Mouse (Mus musculus) stomach, adult 2 months (tissue): ENCODE data around the gene Ufd1. TPM values are rescaled to one million over a fixed set of nuclear protein-coding genes. Genes with fewer than 3 reads are reported as not detected.

Source experiments
- polyA plus RNA-seq: library from polyadenylated mRNA; depleted of rRNA; stranded (reverse); fragments of >200 nt; gene quantifications from 2 replicates; pipeline ENCODE4 v1.2.3, GENCODE M21; 2012; rRNA removed

The Ufd1 gene
- 6.8 and 11.2 TPM in 2 replicates for polyA plus RNA-seq

GRCm38 (mm10) chr16:18811468-18812384 lies at the start of gene Ufd1, which contains the start of gene Cdc45:
Ufd1 (plus strand) TSS chr16:18811779.
Cdc45 (minus strand) TSS chr16:18811987.

GRCm38 (mm10) chr16:18776556-18777100 lies 35.0 kb upstream of the Ufd1 start, which contains the start of gene Cldn5:
Cldn5 (plus strand) TSS chr16:18776847.

DNA sequence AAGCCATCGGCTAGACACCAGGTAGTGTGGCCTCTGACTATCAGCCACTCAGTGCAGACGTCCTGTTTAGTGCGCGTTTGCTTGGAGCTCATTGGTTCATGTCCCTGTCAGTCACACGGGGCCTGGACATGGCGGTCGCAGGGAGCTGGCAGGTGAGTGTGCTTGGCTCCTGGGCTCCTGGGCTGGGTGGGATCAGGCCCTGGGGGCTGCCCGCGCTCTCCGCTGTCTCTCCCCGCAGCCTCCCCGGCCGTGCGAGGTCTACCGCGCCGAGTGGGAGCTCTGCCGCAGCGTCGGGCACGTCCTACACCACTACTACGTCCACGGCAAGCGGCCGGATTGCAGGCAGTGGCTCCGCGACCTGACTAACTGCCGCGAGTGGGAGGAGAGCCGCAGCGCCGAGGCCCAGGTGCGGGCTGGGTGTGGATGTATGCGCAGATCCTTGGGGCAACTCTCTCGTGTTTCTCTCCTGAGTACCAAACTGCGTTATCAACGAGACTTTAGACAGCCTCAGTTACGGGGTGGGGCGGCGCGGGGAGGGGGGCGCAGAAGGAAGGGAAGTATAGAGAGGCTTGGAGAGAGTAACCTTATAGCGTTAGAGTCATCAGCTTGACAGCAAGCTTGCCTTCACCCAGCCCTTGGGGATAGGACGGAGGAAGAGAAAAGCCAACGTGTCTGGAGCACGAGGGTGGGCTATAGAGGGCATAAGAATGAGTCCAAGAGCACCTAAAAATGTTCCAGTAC lies 25.1 kb downstream of the Ufd1 start, which contains the start of the genes 2510002D24Rik and Gm28539:
2510002D24Rik (plus strand) TSS at position 111 of the 741 bp plus-strand sequence.
Gm28539 (plus strand) TSS at position 117 of the 741 bp plus-strand sequence.

GRCm38 (mm10) chr16:18876442-18877308 lies 65.1 kb downstream of the Ufd1 start, which contains the start of the genes Mrpl40 and Hira:
Mrpl40 (minus strand) TSS chr16:18876862.
Hira (plus strand) TSS chr16:18877037.

Other genes with a start within 250 kb of the Ufd1 start
- 7.9 and 11.3 TPM in 2 replicates for gene Tbx1, start 221.1 kb upstream of the Ufd1 start, polyA plus RNA-seq
- gene Gp1bb, start 189.4 kb upstream of the Ufd1 start, polyA plus RNA-seq, result 16.1 and 43.2 TPM in 2 replicates
- gene Gm49601, start 185.4 kb upstream of the Ufd1 start, polyA plus RNA-seq, result 9.0 and 10.3 TPM in 2 replicates
- 16.4 and 21.1 TPM in 2 replicates for gene Sept5, start 181.8 kb upstream of the Ufd1 start, polyA plus RNA-seq
- 9.7 and 16.2 TPM in 2 replicates for gene Cldn5, start 34.9 kb upstream of the Ufd1 start, polyA plus RNA-seq
- gene Cdc45, start 208 bp downstream of the Ufd1 start, polyA plus RNA-seq, result 2.9 and 3.3 TPM in 2 replicates
- 32.1 and 34.5 TPM in 2 replicates for gene 2510002D24Rik, start 24.8 kb downstream of the Ufd1 start, polyA plus RNA-seq
- 0.82 TPM in 1 of 2 replicates, not detected in the other for gene Gm28539, start 24.8 kb downstream of the Ufd1 start, polyA plus RNA-seq
- gene Mrpl40, start 65.1 kb downstream of the Ufd1 start, polyA plus RNA-seq, result 3.9 and 6.1 TPM in 2 replicates
- gene Hira, start 65.3 kb downstream of the Ufd1 start, polyA plus RNA-seq, result 26.3 and 28.1 TPM in 2 replicates